Mouse (Mus musculus): ENCODE results near the gene Gm8126. TPM values are rescaled to one million over a fixed set of nuclear protein-coding genes. Genes with fewer than 3 reads are reported as not detected.
"Not testable (repeated sequence)": the region's sequence is repeated elsewhere in the genome, so short reads cannot be mapped to it uniquely, and the experiment has no call there.

Gm8126 gene
- polyA plus RNA-seq, 1 experiment from 2014 or later, result not detected

GRCm38 (mm10) chr14:43277468-43277867 lies 19.0 kb downstream of the Gm8126 start:
- 68% methylated on average over 2 of the region's 2 CpGs for WGBS
- not testable (repeated sequence) for H3K4me1 ChIP-seq; H3K4me3 ChIP-seq (replicated peaks); H3K9ac ChIP-seq; H3K4me2 ChIP-seq; H3K9me3 ChIP-seq (replicated peaks); ATAC-seq (replicated peaks; ENCODE audit: low FRiP score); H3K36me3 ChIP-seq; H3K27me3 ChIP-seq; H3K27ac ChIP-seq

GRCm38 (mm10) chr14:43278146-43278545 lies 19.7 kb downstream of the Gm8126 start:
- H3K9ac ChIP-seq; H3K27ac ChIP-seq; H3K4me1 ChIP-seq; H3K27me3 ChIP-seq; H3K4me3 ChIP-seq (replicated peaks); ATAC-seq (replicated peaks; ENCODE audit: low FRiP score); H3K36me3 ChIP-seq; H3K9me3 ChIP-seq (replicated peaks); H3K4me2 ChIP-seq: not testable (repeated sequence)
- 80% methylated on average over 4 of the region's 4 CpGs for WGBS

- H3K9me3 ChIP-seq (replicated peaks), result not testable (repeated sequence)
These were observed 20.2 kb downstream of the Gm8126 start for GRCm38 (mm10) chr14:43278681-43279080.

GRCm38 (mm10) chr14:43293503-43293902 lies 35.1 kb downstream of the Gm8126 start, which contains the start of gene Gm8127:
Gene Gm8127, minus strand, starts transcription at chr14:43293832.
- not testable (repeated sequence) for H3K27me3 ChIP-seq; H3K9ac ChIP-seq; H3K4me2 ChIP-seq; H3K4me3 ChIP-seq (replicated peaks); H3K36me3 ChIP-seq; ATAC-seq (replicated peaks; ENCODE audit: low FRiP score); H3K4me1 ChIP-seq; H3K9me3 ChIP-seq (replicated peaks); H3K27ac ChIP-seq
- WGBS, result 74% methylated on average over 3 of the region's 3 CpGs

More at GRCm38 (mm10) chr14:43278681-43279080, 20.2 kb downstream of the Gm8126 start:
- not testable (repeated sequence) for H3K36me3 ChIP-seq; H3K4me2 ChIP-seq; H3K4me1 ChIP-seq; H3K9ac ChIP-seq; H3K4me3 ChIP-seq (replicated peaks); H3K27me3 ChIP-seq; ATAC-seq (replicated peaks; ENCODE audit: low FRiP score); H3K27ac ChIP-seq
- WGBS, result 93% methylated on average over 3 of the region's 3 CpGs

Other genes with a start within 250 kb of the Gm8126 start
- not detected in 2 replicates for gene Gm10376, start 243.0 kb upstream of the Gm8126 start, polyA plus RNA-seq (2015; fragmentation: Nextera tagmentation; extraction: Ambion mirVana)
- not detected in 2 replicates for gene Gm8094, start 182.0 kb upstream of the Gm8126 start, polyA plus RNA-seq (2015; fragmentation: Nextera tagmentation; extraction: Ambion mirVana)
- not detected in 2 replicates for gene Gm8104, start 158.0 kb upstream of the Gm8126 start, polyA plus RNA-seq (2015; fragmentation: Nextera tagmentation; extraction: Ambion mirVana)
- not detected in 2 replicates for gene Gm7233, start 78.8 kb upstream of the Gm8126 start, polyA plus RNA-seq (2015; fragmentation: Nextera tagmentation; extraction: Ambion mirVana)
- not detected in 2 replicates for gene Gm8122, start 23.3 kb upstream of the Gm8126 start, polyA plus RNA-seq (2015; fragmentation: Nextera tagmentation; extraction: Ambion mirVana)
- gene Gm9732, start 16.4 kb downstream of the Gm8126 start, polyA plus RNA-seq (2015; fragmentation: Nextera tagmentation; extraction: Ambion mirVana), result not detected in 2 replicates
- gene Gm8127, start 35.2 kb downstream of the Gm8126 start, polyA plus RNA-seq (2015; fragmentation: Nextera tagmentation; extraction: Ambion mirVana), result not detected in 2 replicates
- not detected in 2 replicates for gene 1700001F09Rik, start 89.2 kb downstream of the Gm8126 start, polyA plus RNA-seq (2015; fragmentation: Nextera tagmentation; extraction: Ambion mirVana)
- not detected in 2 replicates for gene Gm8138, start 157.7 kb downstream of the Gm8126 start, polyA plus RNA-seq (2015; fragmentation: Nextera tagmentation; extraction: Ambion mirVana)